ENCODE assay signal across 17 mouse cellular contexts in genomic region chr1:40233621-40234020, GRCm38 (mm10). TPM values are rescaled to one million over a fixed set of nuclear protein-coding genes. Genes with fewer than 3 reads are reported as not detected.
DNase-seq lines count a peak whose midpoint lies in the region; ATAC-seq and TF ChIP-seq lines count a peak whose summit lies in the region.
"Had no signal": no experiment of that assay in that cellular context is flagged by ENCODE, and none has a peak within 500 bp of the region (broad histone marks: within the 10 kb centered on the region; RNA-seq: fewer than 3 reads in every experiment).

No protein-coding gene starts in this region.

- no peak overlapping the region for H3K9ac ChIP-seq in intestine, embryonic 14.5 days (ENCODE audit: low read length)
- no peak overlapping the region for H3K9ac ChIP-seq in intestine, embryonic 15.5 days
- H3K9ac ChIP-seq in liver, embryonic 16.5 days (ENCODE audit: low read depth, low read length): no peak overlapping the region
- no peak overlapping the region for H3K9ac ChIP-seq in liver, embryonic 11.5 days (ENCODE audit: low read depth, low read length)
- H3K9ac ChIP-seq in limb, embryonic 13.5 days: no peak overlapping the region
- H3K9ac ChIP-seq in forebrain, postnatal 0 days: no peak overlapping the region
- H3K9ac ChIP-seq: forebrain, embryonic 15.5 days; midbrain, embryonic 12.5 days had no signal

- no peak for TF ChIP-seq CTCF in C2C12 (IDR thresholded peaks at IDR 0.05; ENCODE audit: control insufficient read depth, insufficient read depth, insufficient read length)
- TF ChIP-seq CTCF in forebrain, postnatal 0 days (IDR thresholded peaks at IDR 0.05; ENCODE audit: low read depth): no peak

- no peak for DNase-seq in intestine, embryonic 14.5 days (ENCODE audit: low spot score)
- DNase-seq in liver, embryonic 11.5 days (ENCODE audit: low spot score): no peak
- no peak for DNase-seq in gastrocnemius, postnatal 10 days
- no peak for DNase-seq in forebrain, postnatal 0 days
- DNase-seq: adrenal gland, postnatal 36 days; cerebellum, adult 8-10 months; gastrocnemius, adult 2 months; kidney, postnatal 36 days; layer of hippocampus, adult 9-11 months; retina, postnatal 1 day had no signal

- WGBS in intestine, embryonic 14.5 days: 58% methylated on average over 3 of the region's 3 CpGs
- WGBS in intestine, embryonic 15.5 days: 69% methylated on average over 3 of the region's 3 CpGs
- 73% methylated on average over 3 of the region's 3 CpGs for WGBS in liver, embryonic 16.5 days (ENCODE audit: insufficient replicate concordance)
- 80% methylated on average over 3 of the region's 3 CpGs for WGBS in liver, embryonic 11.5 days
- 32% methylated on average over 3 of the region's 3 CpGs for WGBS in limb, embryonic 13.5 days
- WGBS in forebrain, postnatal 0 days: 84% methylated on average over 3 of the region's 3 CpGs

- no peaks in the 10 kb centered on the region for H3K79me3 ChIP-seq in C2C12 (ENCODE audit: low read depth)

- no peaks in the 10 kb centered on the region for H3K9me3 ChIP-seq in intestine, embryonic 14.5 days (ENCODE audit: control insufficient read depth, low read length)
- H3K9me3 ChIP-seq in intestine, embryonic 15.5 days: no peaks in the 10 kb centered on the region
- no peaks in the 10 kb centered on the region for H3K9me3 ChIP-seq in liver, embryonic 16.5 days (replicated peaks; ENCODE audit: control insufficient read depth, low read length)
- H3K9me3 ChIP-seq in liver, embryonic 11.5 days (ENCODE audit: control insufficient read depth, low read length): no peaks in the 10 kb centered on the region
- H3K9me3 ChIP-seq in limb, embryonic 13.5 days: no peaks in the 10 kb centered on the region
- H3K9me3 ChIP-seq in forebrain, postnatal 0 days (ENCODE audit: low read length): no peaks in the 10 kb centered on the region
- H3K9me3 ChIP-seq: forebrain, embryonic 15.5 days; midbrain, embryonic 12.5 days had no signal

- H3K27me3 ChIP-seq in intestine, embryonic 14.5 days (replicated peaks; ENCODE audit: control insufficient read depth, insufficient read depth, low read length): no peaks in the 10 kb centered on the region
- no peaks in the 10 kb centered on the region for H3K27me3 ChIP-seq in intestine, embryonic 15.5 days (replicated peaks)
- no peaks in the 10 kb centered on the region for H3K27me3 ChIP-seq in liver, embryonic 16.5 days (ENCODE audit: control insufficient read depth, insufficient read depth, low read depth, low read length)
- no peaks in the 10 kb centered on the region for H3K27me3 ChIP-seq in liver, embryonic 11.5 days (replicated peaks; ENCODE audit: control insufficient read depth, insufficient read depth, low read length)
- no peaks in the 10 kb centered on the region for H3K27me3 ChIP-seq in C2C12 (ENCODE audit: control insufficient read depth, insufficient read depth, insufficient read length)
- no peaks in the 10 kb centered on the region for H3K27me3 ChIP-seq in limb, embryonic 13.5 days
- no peaks in the 10 kb centered on the region for H3K27me3 ChIP-seq in forebrain, postnatal 0 days (ENCODE audit: insufficient read depth, low read length)
- H3K27me3 ChIP-seq: forebrain, embryonic 15.5 days; midbrain, embryonic 12.5 days had no signal

- peaks cover 16% of the 10 kb centered on the region for H3K4me1 ChIP-seq in intestine, embryonic 14.5 days (replicated peaks; ENCODE audit: control insufficient read depth, insufficient read depth, low read length)
- H3K4me1 ChIP-seq in intestine, embryonic 15.5 days (replicated peaks): peaks cover 17% of the 10 kb centered on the region; the same call in 1 of the 2 replicates
- peaks cover 32% of the 10 kb centered on the region for H3K4me1 ChIP-seq in liver, embryonic 16.5 days (ENCODE audit: control insufficient read depth, low read depth, low read length)
- H3K4me1 ChIP-seq in liver, embryonic 11.5 days (replicated peaks; ENCODE audit: control insufficient read depth, insufficient read depth, low read length): peaks cover 27% of the 10 kb centered on the region
- peaks cover 42% of the 10 kb centered on the region for H3K4me1 ChIP-seq in limb, embryonic 13.5 days
- no peaks in the 10 kb centered on the region for H3K4me1 ChIP-seq in forebrain, postnatal 0 days (ENCODE audit: insufficient read depth)
- H3K4me1 ChIP-seq: forebrain, embryonic 15.5 days; midbrain, embryonic 12.5 days had no signal

- H3K27ac ChIP-seq in intestine, embryonic 14.5 days (ENCODE audit: low read depth): peak overlapping the region; percentile 39
- H3K27ac ChIP-seq in intestine, embryonic 15.5 days: no peak overlapping the region
- H3K27ac ChIP-seq in liver, embryonic 16.5 days (ENCODE audit: low read length): 0 out of 2 replicates have a peak overlapping the region, but pooled peaks have one; percentile 27
- no peak overlapping the region for H3K27ac ChIP-seq in liver, embryonic 11.5 days (ENCODE audit: low read depth, low read length)
- no peak overlapping the region; the same call in 1 of the 2 replicates for H3K27ac ChIP-seq in limb, embryonic 13.5 days
- H3K27ac ChIP-seq in forebrain, postnatal 0 days (ENCODE audit: low read depth, low read length): no peak overlapping the region
- H3K27ac ChIP-seq: forebrain, embryonic 15.5 days; gastrocnemius, adult 2 months; hindbrain, postnatal 0 days; midbrain, embryonic 12.5 days had no signal

- H3K79me2 ChIP-seq in C2C12 (ENCODE audit: control insufficient read depth, insufficient read depth): no peaks in the 10 kb centered on the region

- no peak overlapping the region for H3K4me2 ChIP-seq in intestine, embryonic 14.5 days (ENCODE audit: low read length)
- no peak overlapping the region for H3K4me2 ChIP-seq in intestine, embryonic 15.5 days (replicated peaks)
- H3K4me2 ChIP-seq in liver, embryonic 16.5 days (ENCODE audit: low read depth, low read length): no peak overlapping the region
- no peak overlapping the region for H3K4me2 ChIP-seq in liver, embryonic 11.5 days
- no peak overlapping the region for H3K4me2 ChIP-seq in limb, embryonic 13.5 days (replicated peaks)
- no peak overlapping the region for H3K4me2 ChIP-seq in forebrain, postnatal 0 days (ENCODE audit: low read depth)
- H3K4me2 ChIP-seq: forebrain, embryonic 15.5 days; midbrain, embryonic 12.5 days had no signal

- no peak overlapping the region for H3ac ChIP-seq in C2C12 (ENCODE audit: control insufficient read depth, insufficient read length, low read depth)

- 0 out of 2 replicates have a peak, but pooled peaks have one; percentile 8 for ATAC-seq in intestine, embryonic 14.5 days (replicated peaks; ENCODE audit: low FRiP score, low TSS enrichment, low read depth)
- ATAC-seq in intestine, embryonic 15.5 days: no peak
- ATAC-seq in liver, embryonic 16.5 days (ENCODE audit: low read depth): no peak
- no peak for ATAC-seq in liver, embryonic 11.5 days (replicated peaks; ENCODE audit: low FRiP score)
- peak; percentile 29; the same call in 1 of the 2 replicates for ATAC-seq in limb, embryonic 13.5 days (ENCODE audit: low FRiP score, low read depth)
- ATAC-seq in forebrain, postnatal 0 days: no peak
- ATAC-seq: forebrain, embryonic 15.5 days; hindbrain, postnatal 0 days had no signal

- no peaks in the 10 kb centered on the region for H3K36me3 ChIP-seq in intestine, embryonic 14.5 days (ENCODE audit: control insufficient read depth, insufficient read depth, low read length)
- no peaks in the 10 kb centered on the region for H3K36me3 ChIP-seq in intestine, embryonic 15.5 days
- no peaks in the 10 kb centered on the region for H3K36me3 ChIP-seq in liver, embryonic 16.5 days (ENCODE audit: control insufficient read depth, insufficient read depth)
- no peaks in the 10 kb centered on the region for H3K36me3 ChIP-seq in liver, embryonic 11.5 days (ENCODE audit: control insufficient read depth, insufficient read depth, low read length)
- H3K36me3 ChIP-seq in C2C12 (ENCODE audit: control insufficient read depth, insufficient read depth): no peaks in the 10 kb centered on the region
- H3K36me3 ChIP-seq in limb, embryonic 13.5 days: no peaks in the 10 kb centered on the region
- no peaks in the 10 kb centered on the region for H3K36me3 ChIP-seq in forebrain, postnatal 0 days (ENCODE audit: insufficient read depth)
- H3K36me3 ChIP-seq: forebrain, embryonic 15.5 days; midbrain, embryonic 12.5 days had no signal

- H3K4me3 ChIP-seq in intestine, embryonic 14.5 days (ENCODE audit: low read depth, low read length): no peak overlapping the region
- no peak overlapping the region for H3K4me3 ChIP-seq in intestine, embryonic 15.5 days (replicated peaks)
- no peak overlapping the region for H3K4me3 ChIP-seq in liver, embryonic 16.5 days (ENCODE audit: low read depth, low read length)
- no peak overlapping the region for H3K4me3 ChIP-seq in liver, embryonic 11.5 days (ENCODE audit: low read depth, low read length)
- H3K4me3 ChIP-seq in C2C12 (ENCODE audit: insufficient read depth, poor library complexity, severe bottlenecking): no peak overlapping the region
- H3K4me3 ChIP-seq in limb, embryonic 13.5 days: no peak overlapping the region
- no peak overlapping the region for H3K4me3 ChIP-seq in forebrain, postnatal 0 days (ENCODE audit: low read depth, low read length)
- H3K4me3 ChIP-seq: forebrain, embryonic 15.5 days; gastrocnemius, adult 2 months; midbrain, embryonic 12.5 days had no signal

TF ChIP-seq in C2C12, 6 proteins besides CTCF, POLR2A, EP300 and RAD21:
- TF ChIP-seq MYOD1 (IDR thresholded peaks at IDR 0.05; ENCODE audit: control insufficient read depth, insufficient read length, low read depth) (peak; percentile 20), FOSL1 (IDR thresholded peaks at IDR 0.05; ENCODE audit: insufficient read depth, low read length, poor library complexity, severe bottlenecking) (peak; percentile 35), MAX (IDR thresholded peaks at IDR 0.05) (no peak)

RNA-seq across cellular contexts. Expression of gene Il1r1, which starts 8.7 kb away (rescaled TPM):
- 7.3 and 8.6 TPM in 2 replicates for polyA plus RNA-seq in intestine, embryonic 14.5 days (2014; fragmentation: Nextera tagmentation; extraction: Ambion mirVana)
- polyA plus RNA-seq in intestine, embryonic 15.5 days (2015; fragmentation: Nextera tagmentation; extraction: Ambion mirVana): 6.4 and 7.5 TPM in 2 replicates
- polyA plus RNA-seq in liver, embryonic 16.5 days (2015; fragmentation: Nextera tagmentation; extraction: Ambion mirVana): 7.2 and 8.4 TPM in 2 replicates
- polyA plus RNA-seq in liver, embryonic 11.5 days (2014; fragmentation: Nextera tagmentation; extraction: Ambion mirVana): 22.0 and 23.8 TPM in 2 replicates
- polyA plus RNA-seq in C2C12 (2012; fragmentation: generic; extraction: Trizol): 16.8 TPM
- 6.6 and 6.7 TPM in 2 replicates for polyA plus RNA-seq in limb, embryonic 13.5 days (2015; fragmentation: Nextera tagmentation; extraction: Ambion mirVana)
- total RNA-seq in gastrocnemius, postnatal 10 days (2021): 1 to 10 TPM; 5.5 to 5.7 TPM
- total RNA-seq in forebrain, postnatal 0 days (2014; rRNA removed): 0.38 and 0.90 TPM in 2 replicates
- 0.35 and 0.84 TPM in 2 replicates for polyA plus RNA-seq in forebrain, postnatal 0 days (2015; fragmentation: Nextera tagmentation; extraction: Ambion mirVana)

Comparison
In these comparisons a context has a peak if more than half of its experiments do, and no peak if none do; other contexts are left out.
1. ATAC-seq: peak in intestine, embryonic 14.5 days (single experiment) and limb, embryonic 13.5 days (single experiment); none in intestine, embryonic 15.5 days (single experiment), liver, embryonic 16.5 days (single experiment), liver, embryonic 11.5 days (single experiment) and forebrain, postnatal 0 days (single experiment).
2. H3K27ac ChIP-seq: peak in intestine, embryonic 14.5 days (single experiment) and liver, embryonic 16.5 days (single experiment); none in intestine, embryonic 15.5 days (single experiment), liver, embryonic 11.5 days (single experiment), limb, embryonic 13.5 days (single experiment) and forebrain, postnatal 0 days (single experiment).